9 mouse cellular contexts compared by ENCODE assay signal in genomic region chr2:143093726-143094125, GRCm38 (mm10). TPM values are rescaled to one million over a fixed set of nuclear protein-coding genes. Genes with fewer than 3 reads are reported as not detected.
DNase-seq lines count a peak whose midpoint lies in the region; ATAC-seq and TF ChIP-seq lines count a peak whose summit lies in the region.
"Had no signal": no experiment of that assay in that cellular context is flagged by ENCODE, and none has a peak within 500 bp of the region (broad histone marks: within the 10 kb centered on the region; RNA-seq: fewer than 3 reads in every experiment).

No protein-coding gene starts in this region.

- TF ChIP-seq EP300 in CH12.LX (IDR thresholded peaks at IDR 0.05; ENCODE audit: low read length) = no peak

- TF ChIP-seq RAD21 in CH12.LX (IDR thresholded peaks at IDR 0.05; ENCODE audit: low read depth, low read length) = peak; percentile 85

- no peak overlapping the region for H3K4me2 ChIP-seq in CH12.LX (ENCODE audit: insufficient read depth, low read depth, poor library complexity, severe bottlenecking)
- 0 out of 2 replicates have a peak overlapping the region, but pooled peaks have one; percentile 6 for H3K4me2 ChIP-seq in embryonic facial prominence, embryonic 15.5 days (replicated peaks)

- no peak overlapping the region for H3K9ac ChIP-seq in CH12.LX (ENCODE audit: insufficient read depth, low read depth)
- H3K9ac ChIP-seq in embryonic facial prominence, embryonic 15.5 days = no peak overlapping the region

- peak; percentile 32 to 84; a peak in 3 of 4 replicates for TF ChIP-seq CTCF in CH12.LX (conservative IDR thresholded peaks at IDR 0.05 in 1 of 2, IDR thresholded peaks at IDR 0.05 in 1 of 2; ENCODE audit: low read depth in 2 of 2, low read length in 2 of 2)

- no peaks in the 10 kb centered on the region for H3K4me1 ChIP-seq in CH12.LX (ENCODE audit: control insufficient read depth in 1 of 2, insufficient read depth in 2 of 2)
- H3K4me1 ChIP-seq in embryonic facial prominence, embryonic 15.5 days = no peaks in the 10 kb centered on the region

- H3K4me3 ChIP-seq in CH12.LX (replicated peaks in 1 of 3; ENCODE audit: low read depth in 2 of 3, low read length in 2 of 3, poor library complexity in 1 of 3) = no peak overlapping the region
- no peak overlapping the region for H3K4me3 ChIP-seq in embryonic facial prominence, embryonic 15.5 days (replicated peaks)
- H3K4me3 ChIP-seq: erythroblast, embryonic 14.5 days had no signal

- peaks cover 2% of the 10 kb centered on the region for H3K9me3 ChIP-seq in CH12.LX (replicated peaks; ENCODE audit: low read length)
- H3K9me3 ChIP-seq in embryonic facial prominence, embryonic 15.5 days (replicated peaks) = no peaks in the 10 kb centered on the region

- in situ Hi-C loops in CH12.LX (cut with MboI; ENCODE audit: low pct_ligation_motif_present, low pct_unique_long_range_greater_than_20kb, low sequenced_read_pairs) = no loop called here

- H3K27ac ChIP-seq in CH12.LX (ENCODE audit: insufficient read depth, low read depth) = no peak overlapping the region
- no peak overlapping the region for H3K27ac ChIP-seq in embryonic facial prominence, embryonic 15.5 days (replicated peaks)

- H3K36me3 ChIP-seq in CH12.LX (replicated peaks in 1 of 2; ENCODE audit: control insufficient read depth in 1 of 2, insufficient read depth in 1 of 2, low read length in 1 of 2) = no peaks in the 10 kb centered on the region
- H3K36me3 ChIP-seq in embryonic facial prominence, embryonic 15.5 days = no peaks in the 10 kb centered on the region

- 24% methylated on average over 6 of the region's 6 CpGs for WGBS in embryonic facial prominence, embryonic 15.5 days

- ATAC-seq in embryonic facial prominence, embryonic 15.5 days (ENCODE audit: insufficient number of reproducible peaks, low FRiP score, low TSS enrichment, low read depth) = peak; percentile 65; the same call in 1 of the 2 replicates
- no peak for ATAC-seq in erythroblast, adult 5-6 weeks (replicated peaks; ENCODE audit: low FRiP score, poor library complexity, severe bottlenecking)

- no peak for TF ChIP-seq POLR2A in CH12.LX (IDR thresholded peaks at IDR 0.05; ENCODE audit: low read depth, low read length)

- peaks cover 63% of the 10 kb centered on the region for H3K27me3 ChIP-seq in CH12.LX (replicated peaks)
- H3K27me3 ChIP-seq in embryonic facial prominence, embryonic 15.5 days = no peaks in the 10 kb centered on the region

- H3K79me2 ChIP-seq in CH12.LX (replicated peaks; ENCODE audit: control insufficient read depth, extremely low read depth, insufficient read depth, poor library complexity, severe bottlenecking) = no peaks in the 10 kb centered on the region

- DNase-seq in CH12.LX (ENCODE audit: extremely low read depth) = peak; percentile 43
- DNase-seq in adrenal gland, postnatal 14 days = peak; percentile 74
- peak; percentile 53 to 76 for DNase-seq in heart, postnatal 10 days
- peak; percentile 79 to 80 for DNase-seq in kidney, postnatal 4 days
- peak; percentile 21 to 36 for DNase-seq in lung, adult 18-20 months
- peak; percentile 29 for DNase-seq in ovary, adult 18-20 months (ENCODE audit: low spot score)

- intact Hi-C loops in heart, postnatal 10 days (cut with DNase I) = loop anchor here (1.0 kb wide), 2 partner anchors 126 to 234 kb away; no protein-coding TSS in a partner anchor

- dilution Hi-C loops in CH12.LX (cut with MboI; ENCODE audit: extremely low pct_ligation_motif_present, extremely low pct_unique_long_range_greater_than_20kb, low sequenced_read_pairs) = no loop called here

TF ChIP-seq in CH12.LX, 34 proteins besides CTCF, POLR2A, EP300 and RAD21:
- peak; percentile 64 for TF ChIP-seq SMC3 (IDR thresholded peaks at IDR 0.05; ENCODE audit: low read depth, low read length)
- no peak for TF ChIP-seq ZKSCAN1 (IDR thresholded peaks at IDR 0.05; ENCODE audit: borderline replicate concordance, low read depth, low read length)
- no peak for TF ChIP-seq MAX (IDR thresholded peaks at IDR 0.05; ENCODE audit: low read length)
TF ChIP-seq in CH12.LX: peak in this region for 1.

RNA-seq across cellular contexts. Expression of gene Otor, which starts 15.5 kb away (rescaled TPM):
- total RNA-seq in CH12.LX (2012; rRNA removed) (not detected in 2 replicates), CH12.LX (2014; rRNA removed) (not detected in 2 replicates)
- not detected in 2 replicates for polyA plus RNA-seq in CH12.LX (2012; ENCODE audit: insufficient read length, low read depth)
- not detected in 2 replicates for total RNA-seq in adrenal gland, postnatal 14 days (2021)
- polyA plus RNA-seq in embryonic facial prominence, embryonic 15.5 days (2015; fragmentation: Nextera tagmentation; extraction: Ambion mirVana) = 6.1 and 24.0 TPM in 2 replicates
- not detected for total RNA-seq in heart, postnatal 10 days (2021)
- total RNA-seq in erythroblast, adult 5-6 weeks (2015; ENCODE audit: low replicate concordance) = not detected in 2 replicates
- total RNA-seq in erythroblast, adult 5-6 weeks (2017; ENCODE audit: low replicate concordance) = not detected in 2 replicates
- polyA plus RNA-seq: erythroblast, embryonic 14.5 days had no signal

RNA-seq across cellular contexts. Expression of gene Snrpb2, which starts 30.9 kb away (rescaled TPM):
- total RNA-seq in CH12.LX (2012; rRNA removed) (31.0 and 43.4 TPM in 2 replicates), CH12.LX (2014; rRNA removed) (201 and 214 TPM in 2 replicates)
- 116 TPM in 2 replicates for polyA plus RNA-seq in CH12.LX (2012; ENCODE audit: insufficient read length, low read depth)
- 41.9 and 52.5 TPM in 2 replicates for total RNA-seq in adrenal gland, postnatal 14 days (2021)
- 59.7 and 66.5 TPM in 2 replicates for polyA plus RNA-seq in embryonic facial prominence, embryonic 15.5 days (2015; fragmentation: Nextera tagmentation; extraction: Ambion mirVana)
- total RNA-seq in heart, postnatal 10 days (2021) = 10 to 100 TPM; 29.7 to 32.5 TPM
- total RNA-seq in erythroblast, adult 5-6 weeks (2015; ENCODE audit: low replicate concordance) = 24.2 and 25.7 TPM in 2 replicates
- total RNA-seq in erythroblast, adult 5-6 weeks (2017; ENCODE audit: low replicate concordance) = 8.1 and 30.4 TPM in 2 replicates

Comparison
In these comparisons a context has a peak if more than half of its experiments do, and no peak if none do; other contexts are left out.
1. DNase-seq: peak in every context shown above with its lines; median percentile 80 in kidney, postnatal 4 days; 74 in adrenal gland, postnatal 14 days; 64 in heart, postnatal 10 days; 43 in CH12.LX; 29 in ovary, adult 18-20 months; 28 in lung, adult 18-20 months.